Mouse (Mus musculus) liver, embryonic 14.5 days (tissue): ENCODE results near the gene Odf3l2. TPM values are rescaled to one million over a fixed set of nuclear protein-coding genes. Genes with fewer than 3 reads are reported as not detected.
A peak's percentile ranks its signal among the peaks of the same experiment; 100 is the strongest.

Experiments
- ATAC-seq: fragments of 200-750 bp; cut with Nextera tagmentation; 2 replicates; pipeline ENCODE4 v1.8.0; 2017; ENCODE audit warnings: moderate number of reproducible peaks, mild to moderate bottlenecking, moderate library complexity; ENCODE audit not compliant: insufficient read depth
- DNase-seq, 3 experiments: peaks; one replicate each; pipeline ENCODE4 v3.0.0-alpha.2; 2012 to 2013; ENCODE audit warnings: low read depth in 3 of 3, low spot score in 3 of 3
- H3K27ac ChIP-seq: fragments of 300-500 bp; sonication (generic); 2 replicates; pipeline ENCODE4 v1.5.1; 2014; ENCODE audit warnings: moderate library complexity, mild to moderate bottlenecking, control low read depth, inconsistent platforms
- H3K27me3 ChIP-seq: fragments of 300-500 bp; sonication (generic); 2 replicates; pipeline ENCODE4 v1.6.1; 2014; ENCODE audit warnings: mild to moderate bottlenecking, low read length, moderate library complexity; ENCODE audit not compliant: control insufficient read depth, insufficient read depth
- H3K36me3 ChIP-seq: fragments of 300-500 bp; sonication (generic); replicated peaks from 2 replicates; pipeline ENCODE4 v1.6.1; 2014; ENCODE audit warnings: low read depth; ENCODE audit not compliant: control insufficient read depth, insufficient read depth
- H3K4me1 ChIP-seq, 2 experiments: fragments of 200-500 bp in 1 of 2; fragments of 300-500 bp in 1 of 2; sonication (generic) in 1 of 2; replicated peaks; 2 replicates each; pipeline ENCODE4 v1.6.1; 2012 to 2014; ENCODE audit warnings: antibody characterized with exemption in 1 of 2, inconsistent platforms in 1 of 2, low read length in 1 of 2; ENCODE audit not compliant: control insufficient read depth in 2 of 2, insufficient read depth in 2 of 2
- H3K4me2 ChIP-seq: fragments of 300-500 bp; sonication (generic); 2 replicates; pipeline ENCODE4 v1.6.1; 2014; ENCODE audit warnings: low read depth, mild to moderate bottlenecking, control low read depth, moderate library complexity
- H3K4me3 ChIP-seq, 2 experiments: fragments of 200-500 bp in 1 of 2; fragments of 300-500 bp in 1 of 2; sonication (generic) in 1 of 2; 2 replicates each; pipeline ENCODE4 v1.5.1; 2012 to 2014; ENCODE audit warnings: low read depth in 2 of 2, low read length in 2 of 2, mild to moderate bottlenecking in 2 of 2, control low read depth in 1 of 2, inconsistent platforms in 1 of 2, moderate library complexity in 1 of 2; ENCODE audit not compliant: insufficient read depth in 1 of 2
- H3K9ac ChIP-seq: fragments of 300-500 bp; sonication (generic); replicated peaks from 2 replicates; pipeline ENCODE4 v1.6.1; 2014; ENCODE audit warnings: mild to moderate bottlenecking, control low read depth, moderate library complexity
- H3K9me3 ChIP-seq: fragments of 300-500 bp; sonication (generic); 2 replicates; pipeline ENCODE4 v1.6.1; 2016; ENCODE audit warnings: low read length, mixed read lengths; ENCODE audit not compliant: control insufficient read depth
- CTCF ChIP-seq: IDR thresholded peaks from 2 replicates; pipeline ENCODE4 v1.5.1; 2016; ENCODE audit warnings: antibody characterized with exemption, low read depth, control low read depth
- EP300 ChIP-seq: IDR thresholded peaks from 2 replicates; pipeline ENCODE4 v1.6.1; 2016; ENCODE audit warnings: antibody characterized with exemption, low read depth
- WGBS: fragments of 180-500 bp; shearing (Covaris S2); extraction: QIAGEN DNeasy Blood & Tissue Kit; methylation state at CpG from one replicate; pipeline ENCODE4 v1.1.7; 2014; ENCODE audit not compliant: insufficient replicate concordance; 5-methylcytosine and 5-hydroxymethylcytosine counted together
- polyA plus RNA-seq, 2 experiments: library from polyadenylated mRNA; depleted of rRNA in 1 of 2; stranded (reverse) in 1 of 2; unstranded in 1 of 2; fragments of >200 nt; fragmentation: Nextera tagmentation in 1 of 2; extraction: Ambion mirVana in 1 of 2; gene quantifications; 2 replicates each; pipeline versions ENCODE4 v1.2.1 to v1.2.3; 2012 to 2014

The Odf3l2 gene
- polyA plus RNA-seq, 2 experiments, result not detected

GRCm38 (mm10) chr10:79680606-79681495, 35.3 kb upstream of the Odf3l2 start:
- Histone ChIP-seq H3K9me3 (no peaks in the 10 kb centered on the region), H3K4me3 (peak overlapping the region; percentile 75), H3K27me3 (no peaks in the 10 kb centered on the region), H3K36me3 (peaks cover 14% of the 10 kb centered on the region), H3K4me2 (peak overlapping the region; percentile 78), H3K9ac (peak overlapping the region; percentile 36), H3K27ac (peak overlapping the region; percentile 87), H3K4me1 (peaks cover 27 to 29% of the 10 kb centered on the region in 2 experiments)
- no peak for TF ChIP-seq EP300
- TF ChIP-seq CTCF, result no peak; the same call in 1 of the 2 replicates
- 25% methylated on average over 11 of the region's 11 CpGs for WGBS
- DNase-seq (peak in 1 of 3 experiments; percentile 50), ATAC-seq (0 out of 2 replicates have a peak, but pooled peaks have one; percentile 3)

- H3K9me3 ChIP-seq, result no peaks in the 10 kb centered on the region
- no peak for TF ChIP-seq EP300
- no peak for TF ChIP-seq CTCF
- DNase-seq (no peak), ATAC-seq (no peak)
- peaks cover 4 to 5% of the 10 kb centered on the region in 2 experiments for H3K4me1 ChIP-seq
- no peaks in the 10 kb centered on the region for H3K36me3 ChIP-seq
- no peak overlapping the region for H3K4me3 ChIP-seq
- H3K27me3 ChIP-seq, result no peaks in the 10 kb centered on the region
- 59% methylated on average over 44 of the region's 44 CpGs for WGBS
- no peak overlapping the region for H3K27ac ChIP-seq
- no peak overlapping the region for H3K9ac ChIP-seq
- no peak overlapping the region for H3K4me2 ChIP-seq
Measured at GRCm38 (mm10) chr10:79675346-79676035, 30.0 kb upstream of the Odf3l2 start.

GRCm38 (mm10) chr10:79673054-79673453, 27.5 kb upstream of the Odf3l2 start:
- no peak overlapping the region for H3K4me2 ChIP-seq
- no peak for DNase-seq
- H3K4me1 ChIP-seq, result peaks cover 6 to 11% of the 10 kb centered on the region in 2 experiments
- TF ChIP-seq CTCF (no peak), EP300 (0 out of 2 replicates have a peak, but pooled peaks have one; percentile 7)
- no peak overlapping the region for H3K4me3 ChIP-seq
- H3K27me3 ChIP-seq, result no peaks in the 10 kb centered on the region
- H3K36me3 ChIP-seq, result no peaks in the 10 kb centered on the region
- H3K9ac ChIP-seq, result no peak overlapping the region
- WGBS, result 68% methylated on average over 3 of the region's 3 CpGs
- no peaks in the 10 kb centered on the region for H3K9me3 ChIP-seq
- no peak for ATAC-seq
- no peak overlapping the region for H3K27ac ChIP-seq

GRCm38 (mm10) chr10:79672088-79672455, 26.5 kb upstream of the Odf3l2 start:
- TF ChIP-seq EP300 (no peak), CTCF (0 out of 2 replicates have a peak, but pooled peaks have one; percentile 18)
- no peak overlapping the region for H3K4me3 ChIP-seq
- no peaks in the 10 kb centered on the region for H3K27me3 ChIP-seq
- no peak overlapping the region for H3K27ac ChIP-seq
- H3K9ac ChIP-seq, result no peak overlapping the region
- WGBS, result 66% methylated on average over 3 of the region's 3 CpGs
- no peaks in the 10 kb centered on the region for H3K9me3 ChIP-seq
- H3K4me1 ChIP-seq, result peaks cover 6 to 11% of the 10 kb centered on the region in 2 experiments
- no peaks in the 10 kb centered on the region for H3K36me3 ChIP-seq
- ATAC-seq (no peak), DNase-seq (no peak)
- H3K4me2 ChIP-seq, result no peak overlapping the region
